Mouse (Mus musculus) spleen, postnatal 14 days (tissue): ENCODE data around the gene Sstr4.
A peak's percentile ranks its signal among the peaks of the same experiment; 100 is the strongest.

Experiments used
- DNase-seq, 2 experiments: peaks; one replicate each; pipeline ENCODE4 v3.0.0; 2021 to 2022; ENCODE audit warnings: low spot score in 2 of 2

Gene Sstr4

DNA sequence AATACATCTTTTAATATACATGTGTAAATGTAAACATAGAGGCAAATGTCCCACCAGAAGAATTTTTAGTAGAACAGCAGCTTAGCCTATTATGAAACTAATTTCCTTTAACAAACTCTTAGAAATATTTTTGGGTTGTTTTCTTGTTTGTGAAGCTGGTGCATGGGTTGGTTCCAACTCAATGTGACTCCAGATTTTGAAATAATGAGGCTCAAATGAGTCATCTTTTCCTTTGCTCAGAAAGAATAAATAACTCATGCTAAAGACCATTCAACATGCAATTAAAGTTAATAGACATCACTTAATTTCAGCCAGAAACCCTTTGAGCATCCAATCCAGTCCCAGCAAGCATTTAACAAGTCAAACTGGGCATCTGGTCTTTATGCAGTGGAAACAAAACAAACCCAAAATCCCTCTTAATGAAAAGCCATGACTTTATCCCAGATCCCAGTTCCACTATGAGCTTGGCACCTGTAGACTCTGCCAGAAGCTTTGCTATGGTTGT is 33.9 kb downstream of the Sstr4 start:
- DNase-seq: no peak

DNA sequence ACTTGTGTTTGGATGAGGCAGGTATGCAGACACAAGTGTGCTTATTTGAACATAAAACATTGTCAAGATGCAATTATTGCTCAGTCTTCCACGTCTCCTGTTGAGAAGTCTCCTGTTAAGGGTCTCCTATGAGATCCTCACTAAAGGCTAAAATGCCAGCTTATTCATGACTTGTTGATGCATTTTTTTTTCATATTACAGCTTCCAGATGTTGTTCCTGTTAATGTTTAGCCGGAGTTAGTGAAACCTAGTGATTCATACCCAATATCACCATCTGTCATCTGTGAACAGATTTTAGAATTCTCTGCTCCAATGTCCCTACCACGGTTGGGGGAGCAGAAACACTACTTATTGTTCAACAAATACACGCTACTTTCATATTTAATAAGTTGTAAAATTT is 35.8 kb downstream of the Sstr4 start:
- DNase-seq: no peak

DNA sequence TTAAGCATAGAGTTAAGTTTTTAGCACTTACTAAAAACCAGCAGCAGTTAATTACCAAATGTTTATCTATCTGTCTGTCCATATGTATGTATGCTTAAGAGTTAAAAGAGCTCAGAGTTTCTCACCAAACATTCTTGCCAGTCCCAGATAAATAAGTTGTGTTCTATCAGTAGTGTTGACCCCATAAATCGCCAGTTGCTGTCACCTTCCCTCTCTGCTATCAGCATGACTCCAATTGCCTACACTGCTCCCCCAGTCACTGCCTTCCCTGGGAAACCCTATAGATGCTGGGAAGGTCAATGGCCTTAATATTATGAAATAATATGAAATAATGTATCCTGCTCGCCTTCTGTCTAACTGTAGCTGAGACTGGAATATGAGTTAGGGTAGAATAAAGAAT is 37.2 kb downstream of the Sstr4 start:
- no peak for DNase-seq

DNA sequence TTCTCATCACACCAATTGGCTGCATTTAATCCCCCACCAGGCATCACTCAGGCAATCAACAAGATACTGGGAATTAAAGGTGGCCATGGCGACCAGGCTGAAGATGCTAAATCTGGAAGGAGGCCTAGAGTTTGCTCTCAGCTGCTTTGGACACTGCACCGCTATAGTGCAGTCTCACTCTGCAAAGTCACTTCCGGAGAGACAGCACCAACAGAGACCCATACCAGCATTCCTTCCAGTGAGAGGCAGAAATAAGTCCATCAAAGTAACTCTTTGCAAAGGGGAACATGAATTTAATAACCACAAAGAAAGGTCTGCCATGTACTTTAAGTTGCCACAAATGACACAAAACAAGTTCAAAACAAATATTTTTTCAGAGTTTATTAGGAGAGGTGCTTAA is 41.1 kb downstream of the Sstr4 start:
- DNase-seq: no peak

DNA sequence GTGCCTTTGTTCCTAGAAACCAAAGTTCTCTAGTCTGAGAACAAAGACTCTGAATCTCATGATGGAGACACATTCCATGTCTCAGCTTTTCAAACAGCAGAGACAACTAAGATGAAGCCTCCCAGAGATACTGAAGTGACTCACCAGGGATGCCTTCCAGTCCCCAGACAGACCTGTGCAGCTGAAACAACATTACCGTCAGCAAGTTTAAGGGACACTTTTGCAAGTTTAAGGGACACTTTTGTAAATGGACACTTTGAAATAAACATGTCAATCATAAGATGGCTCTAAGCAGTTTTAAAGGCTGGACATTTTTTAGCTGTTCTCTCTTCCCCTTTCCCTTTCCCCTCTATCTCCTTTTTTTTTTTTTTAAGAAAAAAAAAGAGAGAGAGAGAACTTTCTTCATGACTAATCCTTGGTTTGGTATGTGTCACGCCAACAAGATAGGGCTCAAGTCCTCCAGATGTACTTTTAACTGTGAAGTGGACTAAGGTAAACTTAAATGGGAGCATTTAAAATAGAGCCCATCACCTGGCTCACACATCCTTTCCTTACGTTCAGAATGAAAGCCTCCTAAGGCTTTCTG is 44.6 kb downstream of the Sstr4 start:
- DNase-seq: no peak

DNA sequence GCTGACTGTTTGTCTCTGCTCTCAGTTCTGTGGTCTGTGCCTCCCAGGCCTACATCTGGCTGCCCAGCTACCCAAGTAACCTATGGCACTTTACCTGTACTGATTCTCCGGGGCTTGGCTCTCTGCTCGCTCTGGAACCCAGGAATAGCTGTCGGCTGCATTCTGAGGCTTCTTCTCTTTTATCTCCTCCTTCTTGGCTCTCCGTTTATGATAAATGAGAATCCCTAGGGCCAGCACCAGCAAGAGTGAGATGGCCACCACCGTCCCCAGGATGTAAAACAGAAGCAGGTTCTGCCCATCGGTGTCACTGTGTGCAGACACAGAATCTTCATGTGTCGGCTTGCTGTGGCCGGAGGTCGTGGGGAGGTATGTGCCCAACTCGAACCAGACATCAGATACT is 46.3 kb downstream of the Sstr4 start:
- no peak for DNase-seq

DNA sequence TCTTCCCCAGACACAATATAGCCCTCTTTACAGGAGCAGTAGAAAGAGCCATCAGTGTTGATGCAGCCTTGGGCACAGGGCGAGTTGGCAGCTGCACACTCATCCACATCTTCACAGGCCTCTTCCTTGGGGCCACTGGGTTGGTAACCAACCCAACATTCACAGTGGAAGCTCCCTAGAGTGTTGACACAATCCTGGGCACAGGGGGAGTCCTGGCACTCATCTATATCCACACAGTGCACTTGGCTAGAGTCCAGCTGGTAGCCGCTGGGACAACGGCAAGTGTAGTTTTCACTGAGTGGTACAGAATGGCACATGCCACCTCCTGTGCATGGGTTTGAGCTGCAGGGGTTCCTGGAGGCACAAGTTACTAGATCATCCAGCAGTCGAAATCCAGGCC is 47.0 kb downstream of the Sstr4 start:
- DNase-seq: peak in 1 of 2 experiments; percentile 8

DNA sequence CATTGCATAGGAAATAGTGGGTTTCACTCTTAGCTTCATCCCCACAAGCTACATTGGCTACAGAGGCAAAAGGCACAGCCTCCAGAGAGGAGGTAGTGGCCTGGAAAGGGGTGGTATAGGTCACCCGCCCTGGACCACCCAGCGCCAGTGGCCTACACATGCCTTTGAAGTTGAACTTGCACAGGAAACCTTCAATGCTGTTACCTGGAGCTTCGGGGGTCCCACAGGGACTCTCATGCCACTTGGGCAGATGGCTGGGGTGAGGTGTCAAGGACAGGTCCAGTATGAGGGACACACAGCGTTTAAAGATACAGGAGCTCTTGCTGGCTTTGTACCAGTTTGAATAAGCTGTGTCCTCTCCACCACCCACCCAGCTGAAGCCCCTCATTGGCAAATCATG is 47.6 kb downstream of the Sstr4 start:
- DNase-seq: peak in 1 of 2 experiments; percentile 10

DNA sequence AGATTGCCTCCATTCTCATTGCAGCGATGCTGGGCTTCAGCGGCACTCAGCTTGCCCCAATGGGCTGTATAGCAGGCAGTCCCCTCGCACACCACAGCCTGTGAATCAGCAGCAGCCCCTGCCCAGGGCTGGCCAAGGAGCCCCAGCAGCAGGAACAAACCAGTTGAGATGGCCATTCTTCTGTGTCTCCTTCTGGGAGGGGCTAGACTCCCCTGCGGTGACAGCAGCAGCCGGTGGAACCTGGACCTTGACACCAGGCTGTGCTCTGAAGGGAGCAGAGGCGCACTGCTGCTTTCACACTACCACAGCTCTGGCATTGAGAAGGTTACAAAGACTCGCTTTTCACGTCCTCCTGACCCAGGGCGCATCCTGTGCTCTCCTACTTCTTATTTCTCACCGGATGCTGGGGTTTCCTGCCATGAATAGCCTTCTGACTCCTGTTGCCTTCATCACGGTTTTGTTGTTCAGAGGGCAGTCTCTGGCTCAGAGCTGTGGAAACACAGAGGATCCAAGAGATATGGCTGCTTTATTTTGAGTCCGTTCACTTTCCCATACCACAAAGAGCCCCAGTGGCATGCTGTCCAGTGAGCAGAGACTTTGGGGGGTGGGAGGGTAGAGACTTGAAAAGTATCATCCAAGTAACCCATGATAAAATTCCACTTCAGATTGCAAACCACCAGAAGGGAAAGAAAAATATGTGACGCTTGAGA is 48.3 kb downstream of the Sstr4 start, which contains the start of gene Cd93:
Gene Cd93, minus strand, starts transcription at position 315 of the 710 bp plus-strand sequence.
- peak; percentile 14 to 31 for DNase-seq

DNA sequence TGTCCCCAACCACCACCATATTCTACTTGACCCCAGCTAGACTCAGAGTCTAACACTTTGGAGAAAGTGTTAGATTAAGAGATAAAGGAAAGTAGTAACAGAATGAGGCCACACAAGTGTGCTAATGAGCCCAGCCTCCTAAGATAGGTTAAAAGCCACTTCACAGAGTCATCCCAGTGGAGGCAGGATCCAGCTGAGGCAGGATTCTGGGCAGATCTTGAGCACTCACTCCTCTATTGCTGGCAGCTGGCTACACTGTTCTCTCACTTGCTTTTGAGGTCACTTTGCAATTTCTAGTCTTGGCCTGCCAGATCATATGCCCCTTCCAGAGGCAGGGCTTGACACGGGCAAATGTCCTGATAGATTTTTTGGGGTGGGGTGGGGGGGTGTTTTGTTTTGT is 49.3 kb downstream of the Sstr4 start:
- no peak for DNase-seq

DNA sequence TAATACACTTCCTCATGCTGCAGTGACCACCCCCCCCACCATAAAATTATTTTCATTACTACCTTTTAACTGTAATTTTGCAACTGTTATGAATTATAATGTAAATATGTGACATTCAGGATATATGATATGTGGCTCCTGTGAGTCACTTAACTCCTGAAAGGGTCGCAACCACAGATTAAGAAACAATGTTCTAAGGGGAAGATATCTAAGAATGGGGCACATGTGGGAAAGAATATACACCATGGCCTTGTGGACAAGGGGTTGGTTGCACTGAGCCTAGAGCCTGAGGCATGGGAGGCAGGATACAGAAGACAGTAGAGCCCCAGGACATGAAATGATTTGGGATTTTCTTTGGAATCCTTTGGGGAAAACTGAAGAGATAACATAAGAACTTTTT is 50.5 kb downstream of the Sstr4 start:
- no peak for DNase-seq
